Mouse (Mus musculus): Measurements from ENCODE around the gene Ckap4.

- TF ChIP-seq CTCF (IDR thresholded peaks at IDR 0.05; ENCODE audit: low read depth, low read length) (no peak), POLR2A (IDR thresholded peaks at IDR 0.05; ENCODE audit: borderline replicate concordance, low read depth, low read length) (no peak)
Observed at GRCm38 (mm10) chr10:84515512-84515950, 18.3 kb downstream of the Ckap4 start.
